Mouse (Mus musculus) neutrophil, adult 5-6 weeks (primary cell): ENCODE results near the gene Acbd3. TPM values are rescaled to one million over a fixed set of nuclear protein-coding genes. Genes with fewer than 3 reads are reported as not detected.

ENCODE experiments used
- ATAC-seq: fragments of 151-379, 151-347 bp; 2 replicates; pipeline ENCODE4 v1.8.0; 2017; ENCODE audit warnings: mild to moderate bottlenecking, moderate TSS enrichment; ENCODE audit not compliant: insufficient number of reproducible peaks, poor library complexity, low FRiP score, severe bottlenecking; ENCODE audit errors: extremely low read depth
- total RNA-seq: library from RNA; stranded (forward); fragments of 200-1000 nt; gene quantifications from 2 replicates; pipeline ENCODE4 v1.2.3, GENCODE M21; 2017

Gene Acbd3
- total RNA-seq, 1 experiment from 2014 or later, result 91.6 TPM

- peak; percentile 57 for ATAC-seq
Measured at GRCm38 (mm10) chr1:180777660-180778402, 52.0 kb downstream of the Acbd3 start.

GRCm38 (mm10) chr1:180778403-180778754 lies 52.5 kb downstream of the Acbd3 start:
- no peak for ATAC-seq

GRCm38 (mm10) chr1:180778941-180779340 lies 53.1 kb downstream of the Acbd3 start:
- ATAC-seq, result no peak

DNA sequence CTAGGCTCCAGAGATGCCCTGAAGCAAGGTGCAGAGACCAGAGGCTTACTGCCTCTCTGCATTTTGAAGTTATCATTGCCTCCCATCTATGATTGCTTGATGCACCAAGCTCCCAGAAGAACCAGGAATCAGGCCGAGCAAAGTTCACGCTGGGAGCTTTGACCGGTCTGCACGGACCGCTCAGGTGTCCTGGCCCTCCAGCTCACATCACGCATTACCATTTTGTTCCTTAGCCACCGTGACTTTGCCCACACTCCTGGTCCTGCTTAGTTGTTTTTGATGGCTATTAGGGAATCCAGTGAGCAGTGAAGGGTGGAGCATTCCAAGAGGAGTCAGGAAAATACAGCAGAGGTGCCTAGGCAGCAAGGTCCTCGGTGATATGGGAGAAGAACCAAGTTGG lies 54.4 kb downstream of the Acbd3 start:
- no peak for ATAC-seq

DNA sequence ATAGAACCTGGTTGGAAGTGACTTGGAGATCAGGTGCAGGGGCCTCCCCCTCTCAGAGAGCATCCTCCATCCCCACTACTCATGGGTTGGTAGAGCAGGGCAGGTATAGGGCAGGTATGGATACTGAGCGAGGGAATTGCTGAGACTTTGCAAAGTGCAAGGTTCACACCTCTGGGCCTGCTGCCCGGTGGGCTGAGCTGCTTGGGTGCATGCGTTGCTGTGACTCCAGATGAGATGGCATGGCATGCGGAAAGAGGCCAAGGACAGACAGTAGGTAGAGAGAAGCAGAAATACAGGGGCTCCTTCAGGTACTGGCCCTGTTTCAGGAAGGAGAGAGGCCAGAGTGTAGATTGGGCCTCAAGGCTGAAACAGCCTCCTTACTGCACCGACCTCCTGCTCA lies 55.4 kb downstream of the Acbd3 start:
- ATAC-seq, result no peak

GRCm38 (mm10) chr1:180782906-180783579 lies 57.2 kb downstream of the Acbd3 start:
- ATAC-seq, result no peak

DNA sequence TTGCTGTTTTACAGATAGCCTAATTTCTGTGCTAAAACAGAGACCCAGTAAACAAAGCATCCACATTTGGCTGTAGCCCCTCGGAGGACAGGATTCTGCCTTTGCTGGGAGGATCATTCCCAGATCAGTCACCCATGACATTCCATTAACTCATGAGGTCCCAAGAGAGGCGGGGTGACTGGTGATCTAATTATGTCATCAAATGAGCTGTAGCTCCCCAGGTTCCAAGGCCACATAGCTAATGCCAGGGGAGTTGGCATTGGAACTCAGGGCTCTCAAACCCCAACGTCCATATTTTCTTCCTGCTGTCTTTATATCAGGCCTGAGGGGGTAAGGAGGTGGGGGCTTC lies 57.7 kb downstream of the Acbd3 start:
- ATAC-seq, result no peak

DNA sequence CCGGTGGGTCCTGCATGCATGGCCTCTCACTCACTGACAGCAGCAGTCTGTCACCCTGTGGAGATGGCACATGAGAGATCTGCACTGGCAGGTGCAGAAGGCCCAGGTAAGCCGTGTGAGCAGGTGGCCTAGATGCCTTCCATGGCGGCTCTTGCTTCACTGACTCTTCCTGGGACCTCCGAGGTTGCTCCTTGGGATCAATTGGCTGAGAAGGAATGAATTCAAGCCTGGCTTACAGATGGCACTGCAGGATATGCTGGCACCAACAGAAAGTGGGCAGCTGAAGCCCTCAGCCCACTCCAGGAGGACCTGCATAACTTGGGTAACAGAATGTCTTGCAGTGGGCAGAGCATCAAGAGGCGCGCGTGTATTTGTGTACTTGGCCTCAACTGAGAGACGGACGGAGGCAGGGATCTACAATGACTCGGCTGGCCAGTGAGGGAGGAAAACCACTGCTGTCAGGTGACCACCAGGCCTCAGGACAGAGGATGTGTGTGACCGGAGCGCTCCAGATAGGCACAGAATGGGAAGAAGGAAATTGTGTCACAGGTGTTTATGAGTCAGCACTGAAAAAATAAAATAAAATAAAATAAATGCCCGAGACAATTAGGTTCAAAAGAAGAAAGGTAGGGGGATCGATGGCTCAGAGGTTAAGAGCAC lies 66.1 kb downstream of the Acbd3 start:
- ATAC-seq, result no peak

GRCm38 (mm10) chr1:180792814-180793213 lies 67.0 kb downstream of the Acbd3 start:
- ATAC-seq, result no peak

DNA sequence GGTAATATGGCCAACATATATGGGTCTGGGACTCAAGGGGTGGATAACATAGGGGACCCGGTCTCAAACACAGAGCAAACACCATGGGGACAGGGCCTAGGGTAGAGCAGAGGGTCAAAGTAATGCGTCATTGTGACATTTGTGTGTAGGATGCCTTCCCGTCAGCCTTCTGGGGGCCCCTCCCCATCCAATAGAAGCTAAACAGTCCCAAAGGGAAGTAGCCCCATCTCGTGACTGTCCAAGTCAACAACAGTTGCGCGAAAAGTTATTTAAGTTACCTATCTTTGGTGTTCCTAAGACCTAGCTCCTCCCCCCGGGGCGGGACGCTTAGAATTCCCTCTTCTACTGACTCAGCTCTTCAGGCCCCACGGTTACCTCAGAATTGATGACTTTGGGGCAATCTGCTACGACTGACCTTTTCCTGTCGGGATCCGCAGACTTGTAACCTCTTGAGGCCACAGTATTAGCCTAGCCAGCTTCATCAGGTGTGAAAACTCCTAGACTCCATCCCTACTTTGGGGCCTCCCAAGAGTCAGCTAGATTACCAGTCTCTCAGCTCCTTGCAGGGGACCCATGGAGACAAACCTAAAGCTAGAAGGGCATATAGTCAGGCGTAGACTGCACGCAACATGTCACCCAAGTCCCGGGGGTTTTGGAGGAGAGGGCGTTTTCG lies 67.7 kb downstream of the Acbd3 start:
- peak; percentile 68 for ATAC-seq

- ATAC-seq, result no peak
Measured at GRCm38 (mm10) chr1:180794170-180794569, 68.3 kb downstream of the Acbd3 start.

GRCm38 (mm10) chr1:180798660-180799059 lies 72.8 kb downstream of the Acbd3 start:
- no peak for ATAC-seq

GRCm38 (mm10) chr1:180799253-180799652 lies 73.4 kb downstream of the Acbd3 start:
- ATAC-seq, result no peak

GRCm38 (mm10) chr1:180800022-180800421 lies 74.2 kb downstream of the Acbd3 start:
- no peak for ATAC-seq

- no peak for ATAC-seq
Measured at GRCm38 (mm10) chr1:180800814-180801213, 75.0 kb downstream of the Acbd3 start.

- no peak for ATAC-seq
Measured at GRCm38 (mm10) chr1:180801466-180801994, 75.7 kb downstream of the Acbd3 start.
